Mouse (Mus musculus) heart, embryonic 12.5 days (tissue): Measurements from ENCODE around the gene Nlrc3. TPM values are rescaled to one million over a fixed set of nuclear protein-coding genes. Genes with fewer than 3 reads are reported as not detected.
"Not testable (repeated sequence)": the region's sequence is repeated elsewhere in the genome, so short reads cannot be mapped to it uniquely, and the experiment has no call there.

Experiments used
- ATAC-seq: fragments of 200-750 bp; cut with Nextera tagmentation; 2 replicates; pipeline ENCODE4 v1.8.0; 2017; ENCODE audit warnings: moderate TSS enrichment, moderate library complexity; ENCODE audit not compliant: insufficient number of reproducible peaks, low FRiP score
- H3K27ac ChIP-seq: fragments of 300-500 bp; sonication (generic); 2 replicates; pipeline ENCODE4 v1.5.1; 2016; ENCODE audit warnings: mild to moderate bottlenecking, moderate library complexity; ENCODE audit not compliant: poor library complexity, severe bottlenecking
- H3K27me3 ChIP-seq: fragments of 300-500 bp; sonication (generic); replicated peaks from 2 replicates; pipeline ENCODE4 v1.6.1; 2016; ENCODE audit warnings: mild to moderate bottlenecking, moderate library complexity
- H3K36me3 ChIP-seq: fragments of 300-500 bp; sonication (generic); 2 replicates; pipeline ENCODE4 v1.6.1; 2016; ENCODE audit warnings: mild to moderate bottlenecking, moderate library complexity
- H3K4me1 ChIP-seq: fragments of 300-500 bp; sonication (generic); replicated peaks from 2 replicates; pipeline ENCODE4 v1.6.1; 2016; ENCODE audit warnings: mild to moderate bottlenecking
- H3K4me2 ChIP-seq: fragments of 300-500 bp; sonication (generic); 2 replicates; pipeline ENCODE4 v1.6.1; 2016; ENCODE audit warnings: mild to moderate bottlenecking, moderate library complexity
- H3K4me3 ChIP-seq: fragments of 300-500 bp; sonication (generic); 2 replicates; pipeline ENCODE4 v1.5.1; 2016; ENCODE audit warnings: mild to moderate bottlenecking
- H3K9ac ChIP-seq: fragments of 300-500 bp; sonication (generic); 2 replicates; pipeline ENCODE4 v1.6.1; 2016; ENCODE audit warnings: mild to moderate bottlenecking, moderate library complexity
- H3K9me3 ChIP-seq: fragments of 300-500 bp; sonication (generic); replicated peaks from 2 replicates; pipeline ENCODE4 v1.6.1; 2016; ENCODE audit warnings: mild to moderate bottlenecking, moderate library complexity
- WGBS: fragments of 180-500 bp; shearing (Covaris S2); methylation state at CpG from one replicate; pipeline ENCODE4 v1.1.7; 2016; 5-methylcytosine and 5-hydroxymethylcytosine counted together
- polyA plus RNA-seq: library from polyadenylated mRNA; unstranded; fragments of >200 nt; fragmentation: Nextera tagmentation; extraction: Ambion mirVana; gene quantifications from 2 replicates; pipeline ENCODE4 v1.2.1, GENCODE M21; 2016

Nlrc3 gene
- polyA plus RNA-seq, 1 experiment from 2014 or later: 1.6 TPM

DNA sequence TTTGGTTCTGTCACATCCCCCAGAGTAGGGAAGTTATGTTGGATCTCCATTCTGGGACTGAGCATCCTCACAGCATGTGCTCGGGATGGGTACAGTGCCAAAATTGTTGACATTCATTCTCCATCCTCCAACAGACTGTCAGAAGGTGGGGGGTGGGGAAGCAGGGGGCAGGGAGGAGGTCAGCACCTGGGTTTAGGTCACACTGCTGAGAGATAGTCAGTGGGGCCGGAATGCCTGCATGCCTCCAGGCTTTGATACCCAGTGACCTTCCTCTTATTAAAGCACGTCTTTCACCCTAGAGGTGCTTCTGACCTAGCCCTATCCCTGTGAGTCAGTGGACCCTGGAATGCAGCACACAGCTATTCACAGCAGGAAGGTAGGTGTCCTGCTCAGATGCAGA is 280 bp upstream of the Nlrc3 start:
- Histone ChIP-seq H3K4me1 (peaks cover 8% of the 10 kb centered on the region; the same call in 1 of the 2 replicates), H3K27ac (no peak overlapping the region), H3K9ac (no peak overlapping the region), H3K9me3 (no peaks in the 10 kb centered on the region), H3K4me2 (no peak overlapping the region), H3K27me3 (no peaks in the 10 kb centered on the region), H3K4me3 (no peak overlapping the region), H3K36me3 (peaks cover 40% of the 10 kb centered on the region)
- 35% methylated on average over 3 of the region's 3 CpGs for WGBS
- ATAC-seq: peak; percentile 26; the same call in 1 of the 2 replicates

DNA sequence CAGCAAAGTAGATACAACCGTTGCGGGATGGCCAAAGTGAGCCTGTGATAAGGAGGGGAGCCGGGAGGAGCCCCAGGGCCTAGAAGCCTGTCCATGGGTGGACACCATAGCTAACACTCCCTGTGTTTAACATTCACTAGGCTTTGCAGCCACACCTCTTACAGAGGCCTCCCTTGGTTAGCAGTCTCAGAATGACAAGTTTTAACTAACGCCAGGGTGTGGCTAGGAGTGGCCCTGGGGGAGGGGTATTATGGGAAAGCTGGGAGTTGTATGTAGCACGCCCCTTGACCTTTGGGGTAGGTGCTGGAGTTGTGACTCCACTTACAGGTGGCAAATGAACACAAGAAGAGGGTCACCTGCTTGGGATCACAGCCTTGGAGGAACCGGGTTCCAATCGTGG is 774 bp downstream of the Nlrc3 start:
- H3K4me1 ChIP-seq: peaks cover 8% of the 10 kb centered on the region; the same call in 1 of the 2 replicates
- H3K36me3 ChIP-seq: peaks cover 30% of the 10 kb centered on the region
- H3K27ac ChIP-seq: no peak overlapping the region
- H3K9me3 ChIP-seq: no peaks in the 10 kb centered on the region
- H3K9ac ChIP-seq: no peak overlapping the region
- no peak overlapping the region for H3K4me2 ChIP-seq
- 79% methylated on average over 7 of the region's 7 CpGs for WGBS
- H3K27me3 ChIP-seq: no peaks in the 10 kb centered on the region
- no peak overlapping the region for H3K4me3 ChIP-seq
- ATAC-seq: peak; percentile 45; the same call in 1 of the 2 replicates

DNA sequence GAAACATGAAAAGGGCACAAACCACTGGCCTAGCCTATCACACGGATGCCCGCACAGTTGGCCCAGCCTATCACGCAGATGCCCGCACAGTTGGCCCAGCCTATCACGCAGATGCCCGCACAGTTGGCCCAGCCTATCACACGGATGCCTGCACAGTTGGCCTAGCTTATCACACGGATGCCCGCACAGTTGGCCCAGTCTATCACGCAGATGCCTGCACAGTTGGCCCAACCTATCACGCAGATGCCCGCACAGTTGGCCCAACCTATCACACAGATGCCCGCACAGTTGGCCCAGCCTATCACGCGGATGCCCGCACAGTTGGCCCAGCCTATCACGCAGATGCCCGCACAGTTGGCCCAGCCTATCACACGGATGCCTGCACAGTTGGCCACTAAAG is 2.0 kb downstream of the Nlrc3 start:
- not testable (repeated sequence) for H3K4me3 ChIP-seq, H3K4me2 ChIP-seq, H3K4me1 ChIP-seq, H3K9me3 ChIP-seq, H3K27me3 ChIP-seq, ATAC-seq, H3K27ac ChIP-seq, H3K9ac ChIP-seq
- 87% methylated on average over 19 of the region's 19 CpGs for WGBS
- H3K36me3 ChIP-seq: peaks cover 18% of the 10 kb centered on the region

DNA sequence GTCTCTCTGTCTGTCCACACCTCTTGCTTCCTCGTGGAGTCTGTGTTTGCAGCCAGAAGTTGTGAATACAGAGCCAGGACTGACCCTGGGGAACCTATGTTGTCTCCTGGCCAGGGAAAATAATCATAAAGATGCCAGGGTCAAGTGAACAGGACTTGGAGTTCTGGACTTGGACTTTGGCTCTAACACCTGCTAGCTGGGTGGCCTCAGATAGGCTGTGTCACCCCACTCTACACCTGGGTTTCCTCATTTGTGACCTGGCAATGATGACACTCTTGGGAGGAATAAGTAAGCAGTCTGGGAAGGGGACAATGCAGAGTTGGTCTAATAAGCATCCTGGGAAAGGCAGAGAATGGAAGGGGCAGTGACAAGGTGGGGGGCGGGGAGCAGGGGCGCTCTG is 10.9 kb downstream of the Nlrc3 start:
- H3K27ac ChIP-seq: no peak overlapping the region
- H3K4me1 ChIP-seq: no peaks in the 10 kb centered on the region
- no peaks in the 10 kb centered on the region for H3K9me3 ChIP-seq
- ATAC-seq: no peak
- no peak overlapping the region for H3K9ac ChIP-seq
- 75% methylated on average over 3 of the region's 3 CpGs for WGBS
- no peak overlapping the region for H3K4me3 ChIP-seq
- no peak overlapping the region for H3K4me2 ChIP-seq
- no peaks in the 10 kb centered on the region for H3K36me3 ChIP-seq
- no peaks in the 10 kb centered on the region for H3K27me3 ChIP-seq

DNA sequence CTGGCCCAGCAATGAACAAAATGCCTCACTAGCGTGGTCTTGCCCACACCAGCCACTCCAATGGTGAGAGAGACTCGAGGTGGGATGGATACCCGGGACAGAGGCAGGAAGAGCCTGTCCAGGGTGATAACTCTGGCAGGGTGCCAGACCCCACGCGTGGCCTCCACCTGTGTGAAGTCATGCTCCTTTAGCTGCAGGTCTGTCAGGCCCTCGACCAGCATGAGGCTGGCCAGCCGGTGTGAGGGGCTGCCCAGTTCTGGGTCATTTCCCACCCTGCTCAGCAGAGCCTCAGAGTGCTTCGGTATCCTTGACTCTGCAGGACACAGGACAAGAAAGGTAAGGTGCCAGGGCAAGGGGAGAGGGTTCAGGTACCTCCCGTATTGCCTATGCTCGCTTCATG is 11.4 kb downstream of the Nlrc3 start:
- Histone ChIP-seq H3K9ac (no peak overlapping the region), H3K36me3 (no peaks in the 10 kb centered on the region), H3K9me3 (no peaks in the 10 kb centered on the region), H3K27me3 (no peaks in the 10 kb centered on the region), H3K4me1 (no peaks in the 10 kb centered on the region), H3K4me2 (no peak overlapping the region), H3K27ac (no peak overlapping the region), H3K4me3 (no peak overlapping the region)
- ATAC-seq: peak; percentile 18; the same call in 1 of the 2 replicates
- 76% methylated on average over 10 of the region's 10 CpGs for WGBS

DNA sequence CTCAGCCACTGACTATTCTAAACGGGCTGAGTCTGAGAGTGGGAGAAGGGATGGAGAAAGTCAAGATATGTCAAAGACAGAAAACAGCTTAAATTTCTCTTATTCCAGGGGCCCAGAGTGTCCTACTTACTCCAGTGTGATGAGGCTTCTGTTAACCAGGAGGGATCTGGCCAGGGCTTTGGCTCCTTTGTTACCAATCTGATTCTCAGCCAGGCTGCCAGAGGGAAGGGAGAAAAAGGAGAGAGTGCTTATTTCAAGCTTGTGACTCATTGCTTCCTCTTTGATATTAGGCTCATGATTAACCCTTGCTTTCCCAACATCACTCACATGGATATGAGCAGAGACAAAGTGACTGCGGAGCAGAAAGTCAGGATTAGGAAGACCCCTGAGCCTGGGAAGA is 17.2 kb downstream of the Nlrc3 start:
- H3K4me1 ChIP-seq: 0 out of 2 replicates have a peak, but pooled peaks cover 5% of the 10 kb centered on the region
- no peak overlapping the region for H3K27ac ChIP-seq
- WGBS: 36% methylated on average over 2 of the region's 2 CpGs
- no peak overlapping the region for H3K4me3 ChIP-seq
- H3K36me3 ChIP-seq: no peaks in the 10 kb centered on the region
- no peak overlapping the region for H3K4me2 ChIP-seq
- no peak for ATAC-seq
- no peaks in the 10 kb centered on the region for H3K27me3 ChIP-seq
- no peaks in the 10 kb centered on the region for H3K9me3 ChIP-seq
- H3K9ac ChIP-seq: no peak overlapping the region

DNA sequence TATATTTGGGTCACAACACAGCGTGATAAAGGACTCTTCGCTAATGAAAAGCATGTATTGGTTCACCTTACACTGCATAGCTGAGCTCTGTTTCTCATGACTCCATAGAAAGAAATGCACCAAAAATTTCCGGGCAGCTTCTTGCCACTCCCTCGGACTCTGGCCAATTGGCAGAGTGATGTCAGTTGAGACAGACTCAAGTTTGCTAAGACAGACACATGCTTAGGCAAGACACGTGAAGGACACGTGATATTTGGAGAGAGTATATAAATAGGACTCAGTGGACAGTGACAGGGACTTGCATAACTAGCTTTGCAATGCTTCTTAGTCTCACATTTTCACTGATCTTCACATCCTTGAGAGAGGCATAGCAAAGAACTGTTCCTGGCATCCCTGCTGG is 20.1 kb downstream of the Nlrc3 start:
- no peak overlapping the region for H3K27ac ChIP-seq
- no peak overlapping the region for H3K4me2 ChIP-seq
- WGBS: 80% methylated on average over 6 of the region's 6 CpGs
- no peaks in the 10 kb centered on the region for H3K27me3 ChIP-seq
- H3K4me3 ChIP-seq: no peak overlapping the region
- no peaks in the 10 kb centered on the region for H3K9me3 ChIP-seq
- H3K36me3 ChIP-seq: no peaks in the 10 kb centered on the region
- no peak for ATAC-seq
- 0 out of 2 replicates have a peak, but pooled peaks cover 5% of the 10 kb centered on the region for H3K4me1 ChIP-seq
- no peak overlapping the region for H3K9ac ChIP-seq

DNA sequence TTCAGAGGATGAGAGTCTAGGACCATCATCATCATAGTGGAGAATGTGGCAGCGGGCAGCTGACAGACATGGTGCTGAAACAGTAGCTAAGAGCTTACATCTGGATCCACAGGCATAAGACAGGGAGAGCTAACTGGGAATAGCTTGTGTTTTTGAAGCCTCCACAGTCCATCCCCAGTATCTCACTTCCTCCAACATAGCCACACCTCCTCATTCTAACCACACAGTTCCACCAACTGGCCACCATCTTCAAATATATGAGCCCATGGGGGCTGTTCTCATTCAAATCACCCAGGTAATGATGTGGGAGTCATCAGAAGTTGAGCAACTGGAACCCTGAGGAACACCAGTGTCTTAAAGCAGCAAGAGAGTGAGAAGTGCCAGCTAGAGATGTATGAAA is 25.3 kb downstream of the Nlrc3 start:
- H3K4me1 ChIP-seq: no peaks in the 10 kb centered on the region
- H3K27me3 ChIP-seq: no peaks in the 10 kb centered on the region
- WGBS: 79% methylated on average over 1 of the region's 1 CpGs
- no peaks in the 10 kb centered on the region for H3K36me3 ChIP-seq
- H3K9me3 ChIP-seq: no peaks in the 10 kb centered on the region
- H3K4me2 ChIP-seq: no peak overlapping the region
- H3K4me3 ChIP-seq: no peak overlapping the region
- no peak overlapping the region for H3K9ac ChIP-seq
- no peak overlapping the region for H3K27ac ChIP-seq
- no peak for ATAC-seq

DNA sequence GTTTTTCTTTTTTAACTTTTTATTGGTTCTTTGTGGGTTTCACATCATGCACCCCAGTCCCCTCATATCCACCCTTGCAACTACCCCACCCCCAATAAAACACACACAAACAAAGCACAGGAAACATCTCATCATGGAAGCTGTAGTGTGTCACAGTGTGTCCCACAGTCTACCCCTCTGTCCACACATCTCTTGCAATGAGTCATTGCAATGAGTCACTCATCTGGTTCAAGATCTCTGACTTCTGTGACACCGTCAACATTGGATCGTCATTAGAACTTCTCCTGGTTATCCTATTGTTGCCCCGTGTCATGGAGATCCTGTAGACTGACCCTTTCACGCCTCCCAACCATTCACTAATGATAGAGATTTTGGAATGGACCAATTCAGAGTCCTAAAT is 41.7 kb downstream of the Nlrc3 start:
- Histone ChIP-seq H3K9ac (no peak overlapping the region), H3K4me1 (no peaks in the 10 kb centered on the region), H3K27ac (no peak overlapping the region), H3K27me3 (no peaks in the 10 kb centered on the region), H3K4me2 (no peak overlapping the region), H3K36me3 (peaks cover 63% of the 10 kb centered on the region), H3K4me3 (no peak overlapping the region), H3K9me3 (no peaks in the 10 kb centered on the region)
- 73% methylated on average over 4 of the region's 4 CpGs for WGBS
- no peak for ATAC-seq

DNA sequence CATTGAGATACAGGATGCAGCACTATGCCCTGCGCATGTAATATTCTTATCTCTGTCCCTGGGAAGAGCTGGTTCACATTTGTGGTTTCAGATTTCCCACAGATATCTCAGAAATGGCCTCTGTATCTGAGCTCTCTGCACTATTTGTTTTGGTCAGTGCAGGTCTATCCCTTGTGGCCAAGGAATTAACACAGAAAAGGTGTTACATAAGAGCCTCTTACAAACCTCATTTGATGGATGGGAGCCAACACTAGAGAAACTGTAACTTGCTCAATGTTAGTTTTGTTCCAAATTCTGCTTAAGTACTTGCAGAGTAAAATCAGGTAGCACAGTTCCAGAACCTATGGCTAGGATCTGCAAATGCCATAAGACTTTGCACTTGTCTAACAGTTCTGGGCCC is 42.3 kb downstream of the Nlrc3 start:
- 82% methylated on average over 1 of the region's 1 CpGs for WGBS
- no peak overlapping the region for H3K4me2 ChIP-seq
- H3K4me3 ChIP-seq: no peak overlapping the region
- H3K9me3 ChIP-seq: no peaks in the 10 kb centered on the region
- no peak for ATAC-seq
- H3K27ac ChIP-seq: no peak overlapping the region
- no peak overlapping the region for H3K9ac ChIP-seq
- H3K4me1 ChIP-seq: no peaks in the 10 kb centered on the region
- peaks cover 66% of the 10 kb centered on the region for H3K36me3 ChIP-seq
- no peaks in the 10 kb centered on the region for H3K27me3 ChIP-seq

DNA sequence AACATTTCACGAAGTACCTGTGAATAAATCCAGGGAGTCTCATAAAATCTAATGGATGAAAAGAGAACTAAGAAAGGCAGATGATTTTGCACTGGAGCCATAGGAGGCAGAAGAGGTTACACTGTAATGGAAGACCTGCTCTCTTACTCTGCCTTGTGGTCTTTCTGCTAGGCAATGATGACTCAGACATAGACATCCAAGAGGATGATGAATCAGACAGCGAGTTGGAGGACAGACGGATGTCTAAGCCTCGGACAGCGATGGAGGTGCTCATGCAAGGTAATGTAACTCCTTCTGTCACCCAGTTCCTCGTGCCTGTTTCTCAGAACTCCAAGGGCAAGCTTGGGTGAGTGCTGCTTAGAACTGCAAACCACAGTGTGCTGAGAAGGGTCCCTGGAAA is 42.9 kb downstream of the Nlrc3 start:
- Histone ChIP-seq H3K4me2 (no peak overlapping the region), H3K4me1 (no peaks in the 10 kb centered on the region), H3K27me3 (no peaks in the 10 kb centered on the region), H3K9me3 (no peaks in the 10 kb centered on the region), H3K4me3 (no peak overlapping the region), H3K36me3 (peaks cover 66% of the 10 kb centered on the region), H3K27ac (no peak overlapping the region), H3K9ac (no peak overlapping the region)
- no peak for ATAC-seq
- 86% methylated on average over 6 of the region's 6 CpGs for WGBS

DNA sequence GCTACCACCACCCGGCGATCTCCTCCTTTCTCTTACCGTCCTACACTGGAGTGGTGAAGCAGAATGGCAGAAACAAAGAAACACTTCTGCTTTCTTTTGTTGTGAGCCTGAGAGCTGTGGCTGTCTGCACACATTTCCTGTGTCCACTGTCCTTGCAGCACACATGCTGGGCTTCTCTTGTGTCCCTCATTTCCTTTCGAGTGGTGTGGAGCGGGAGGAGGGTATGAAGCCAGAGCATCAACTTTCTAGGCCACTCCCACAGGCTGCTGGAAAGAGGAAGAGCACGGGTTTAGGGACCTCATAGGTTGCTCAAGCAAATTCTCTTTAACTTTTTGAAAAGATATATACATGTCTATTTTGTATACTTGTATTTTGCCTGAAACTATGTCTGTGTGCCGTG is 47.3 kb downstream of the Nlrc3 start:
- WGBS: 70% methylated on average over 7 of the region's 7 CpGs

More for the DNA sequence above, 47.3 kb downstream of the Nlrc3 start:
- no peaks in the 10 kb centered on the region for H3K9me3 ChIP-seq
- no peak overlapping the region for H3K4me2 ChIP-seq
- H3K27me3 ChIP-seq: no peaks in the 10 kb centered on the region
- ATAC-seq: no peak
- H3K9ac ChIP-seq: no peak overlapping the region
- H3K36me3 ChIP-seq: peaks cover 63% of the 10 kb centered on the region
- H3K4me3 ChIP-seq: no peak overlapping the region
- no peak overlapping the region for H3K27ac ChIP-seq
- no peaks in the 10 kb centered on the region for H3K4me1 ChIP-seq
